Mouse (Mus musculus) adrenal gland, adult 18-20 months (tissue): Measurements from ENCODE around the gene Srr. TPM values are rescaled to one million over a fixed set of nuclear protein-coding genes. Genes with fewer than 3 reads are reported as not detected.

Source experiments
- DNase-seq, 2 experiments: peaks; one replicate each; pipeline ENCODE4 v3.0.0; 2021 to 2022; ENCODE audit warnings: low spot score in 2 of 2
- long read RNA-seq, 2 experiments: library from polyadenylated mRNA; stranded (forward); transcript quantifications; one replicate each; pipeline ENCODE4 v2.0.0; 2021
- total RNA-seq, 2 experiments: library from RNA; stranded (reverse); gene quantifications; 1 replicate in 1 of 2; 2 replicates in 1 of 2; pipeline ENCODE4 v1.2.3; 2021

The Srr gene
- 10 to 100 TPM; 44.8 to 51.3 TPM for total RNA-seq
- long read RNA-seq, experiment 1, transcript Srr-201 (9 exons, 3,699 nt) = major isoform, 27 of 42 reads
- long read RNA-seq, experiment 1, partial matches to known transcripts = 1 of 42 reads
- long read RNA-seq, experiment 1, other reads (novel, unspliced or antisense) = 11 of 42 reads
- long read RNA-seq, experiment 2, transcript Srr-201 (9 exons, 3,699 nt) = major isoform, 18 of 36 reads
- long read RNA-seq, experiment 2, transcript Srr-204 (8 exons, 3,183 nt) = minor isoform, 9 of 36 reads
- long read RNA-seq, experiment 2, partial matches to known transcripts = 2 of 36 reads
- long read RNA-seq, experiment 2, other reads (novel, unspliced or antisense) = 7 of 36 reads

- DNase-seq = peak; percentile 89 to 90
These were observed at the start of gene Srr, which contains the start of gene Smg6 for GRCm38 (mm10) chr11:74925577-74926387. Srr (minus strand) TSS chr11:74925948. Smg6 (plus strand) TSS chr11:74925823.

- DNase-seq = no peak
These were observed 48.9 kb upstream of the Srr start for GRCm38 (mm10) chr11:74974615-74975014.

- DNase-seq = no peak
These were observed 47.8 kb upstream of the Srr start for GRCm38 (mm10) chr11:74973290-74974157.

GRCm38 (mm10) chr11:74965516-74965915 lies 39.8 kb upstream of the Srr start:
- DNase-seq = no peak

GRCm38 (mm10) chr11:74962846-74963407 lies 37.2 kb upstream of the Srr start:
- no peak for DNase-seq

GRCm38 (mm10) chr11:74961953-74962352 lies 36.2 kb upstream of the Srr start:
- no peak for DNase-seq

GRCm38 (mm10) chr11:74960031-74960551 lies 34.3 kb upstream of the Srr start:
- DNase-seq = no peak

- DNase-seq = no peak
These were observed 33.8 kb upstream of the Srr start for GRCm38 (mm10) chr11:74959501-74959900.

- no peak for DNase-seq
These were observed 31.9 kb upstream of the Srr start for GRCm38 (mm10) chr11:74957600-74957999.

- no peak for DNase-seq
These were observed 30.3 kb upstream of the Srr start for GRCm38 (mm10) chr11:74956006-74956405.

GRCm38 (mm10) chr11:74954901-74955300 lies 29.2 kb upstream of the Srr start:
- DNase-seq = no peak

- no peak for DNase-seq
These were observed 20.6 kb upstream of the Srr start for GRCm38 (mm10) chr11:74946348-74946747.

- DNase-seq = no peak
These were observed 4.6 kb upstream of the Srr start for GRCm38 (mm10) chr11:74930391-74930790.

- DNase-seq = no peak
These were observed 3.4 kb upstream of the Srr start for GRCm38 (mm10) chr11:74929111-74929510.

GRCm38 (mm10) chr11:74927236-74927725 lies 1.5 kb upstream of the Srr start:
- DNase-seq = no peak

GRCm38 (mm10) chr11:74926388-74927005 lies 749 bp upstream of the Srr start:
- peak in 1 of 2 experiments; percentile 31 for DNase-seq

GRCm38 (mm10) chr11:74924149-74924548 lies 1.6 kb downstream of the Srr start:
- DNase-seq = peak; percentile 24 to 40

- DNase-seq = no peak
These were observed 6.5 kb downstream of the Srr start for GRCm38 (mm10) chr11:74919249-74919648.

GRCm38 (mm10) chr11:74912492-74912891 lies 13.3 kb downstream of the Srr start:
- no peak for DNase-seq

GRCm38 (mm10) chr11:74909978-74910377 lies 15.8 kb downstream of the Srr start:
- DNase-seq = no peak
